Mouse (Mus musculus) MEL (cell line): ENCODE results near the gene Rabgap1l. TPM values are rescaled to one million over a fixed set of nuclear protein-coding genes. Genes with fewer than 3 reads are reported as not detected.

Experiments
- DNase-seq: peaks from one replicate; pipeline ENCODE4 v3.0.0; 2011; ENCODE audit warnings: low read depth, low spot score
- H3K27ac ChIP-seq: 2 replicates; pipeline ENCODE4 v1.5.1; 2012; ENCODE audit warnings: low read depth, mild to moderate bottlenecking, control low read depth, low read length, moderate library complexity; ENCODE audit not compliant: control insufficient read depth
- H3K27me3 ChIP-seq, 2 experiments: fragments of 150-350 bp in 1 of 2; sonication (generic) in 1 of 2; 2 replicates each; pipeline ENCODE4 v1.6.1; 2012; ENCODE audit warnings: low read length in 2 of 2, mild to moderate bottlenecking in 2 of 2, improper control_type of control experiment in 1 of 2, moderate library complexity in 1 of 2; ENCODE audit not compliant: insufficient read depth in 2 of 2, control insufficient read depth in 1 of 2
- H3K36me3 ChIP-seq, 2 experiments: 2 replicates each; pipeline ENCODE4 v1.6.1; 2012 to 2014; ENCODE audit warnings: low read length in 2 of 2, improper control_type of control experiment in 1 of 2, inconsistent platforms in 1 of 2, mild to moderate bottlenecking in 1 of 2; ENCODE audit not compliant: insufficient read depth in 2 of 2, control insufficient read depth in 1 of 2
- H3K4me1 ChIP-seq, 2 experiments: fragments of 150-350 bp in 1 of 2; sonication (generic) in 1 of 2; 2 replicates each; pipeline ENCODE4 v1.6.1; 2012; ENCODE audit warnings: low read length in 2 of 2, improper control_type of control experiment in 1 of 2, mild to moderate bottlenecking in 1 of 2; ENCODE audit not compliant: insufficient read depth in 2 of 2, control insufficient read depth in 1 of 2
- H3K4me3 ChIP-seq, 2 experiments: fragments of 150-350 bp in 1 of 2; sonication (generic) in 1 of 2; 2 replicates each; pipeline ENCODE4 v1.5.1; 2012; ENCODE audit warnings: low read depth in 2 of 2, low read length in 2 of 2, mild to moderate bottlenecking in 2 of 2, moderate library complexity in 2 of 2, control low read depth in 1 of 2, improper control_type of control experiment in 1 of 2; ENCODE audit not compliant: control insufficient read depth in 1 of 2, insufficient read depth in 1 of 2
- H3K79me2 ChIP-seq: 2 replicates; pipeline ENCODE4 v1.6.1; 2012; ENCODE audit warnings: mild to moderate bottlenecking, low read length, moderate library complexity; ENCODE audit not compliant: control insufficient read depth, poor library complexity, insufficient read depth
- H3K9ac ChIP-seq: 2 replicates; pipeline ENCODE4 v1.6.1; 2012; ENCODE audit warnings: low read depth, mild to moderate bottlenecking, control low read depth, low read length, moderate library complexity; ENCODE audit not compliant: control insufficient read depth, poor library complexity, severe bottlenecking
- H3K9me3 ChIP-seq: fragments of 150-350 bp; sonication (generic); replicated peaks from 2 replicates; pipeline ENCODE4 v1.6.1; 2012; ENCODE audit warnings: mild to moderate bottlenecking, low read length, improper control_type of control experiment, moderate library complexity; ENCODE audit not compliant: insufficient read depth
- BHLHE40 ChIP-seq: IDR thresholded peaks from 2 replicates; pipeline ENCODE4 v1.6.1; 2012; ENCODE audit warnings: low read depth, mild to moderate bottlenecking, inconsistent platforms, low read length, improper control_type of control experiment, borderline replicate concordance
- CHD2 ChIP-seq: IDR thresholded peaks from 2 replicates; pipeline ENCODE4 v1.6.1; 2011; ENCODE audit warnings: low read length, improper control_type of control experiment
- E2F4 ChIP-seq: IDR thresholded peaks from 2 replicates; pipeline ENCODE4 v1.6.1; 2011; ENCODE audit warnings: low read depth, low read length, improper control_type of control experiment, borderline replicate concordance
- ELF1 ChIP-seq: IDR thresholded peaks from 2 replicates; pipeline ENCODE4 v1.6.1; 2014; ENCODE audit warnings: low read depth, mild to moderate bottlenecking, inconsistent platforms, low read length, improper control_type of control experiment, moderate library complexity
- GATA1 ChIP-seq: IDR thresholded peaks from 2 replicates; pipeline ENCODE4 v1.6.1; 2011; ENCODE audit warnings: low read depth, low read length, improper control_type of control experiment
- HCFC1 ChIP-seq: IDR thresholded peaks from 2 replicates; pipeline ENCODE4 v1.6.1; 2012; ENCODE audit warnings: low read depth, mild to moderate bottlenecking, inconsistent platforms, low read length, improper control_type of control experiment, moderate library complexity
- JUND ChIP-seq: IDR thresholded peaks from 2 replicates; pipeline ENCODE4 v1.6.1; 2011; ENCODE audit warnings: low read depth, mild to moderate bottlenecking, improper control_type of control experiment, low read length
- KAT2A ChIP-seq: conservative IDR thresholded peaks from 2 replicates; pipeline ENCODE4 v1.6.1; 2012; ENCODE audit warnings: low read depth, low read length, improper control_type of control experiment, inconsistent platforms
- MAFK ChIP-seq: IDR thresholded peaks from 2 replicates; pipeline ENCODE4 v1.6.1; 2011; ENCODE audit warnings: low read depth, mild to moderate bottlenecking, low read length, improper control_type of control experiment, borderline replicate concordance
- MYC ChIP-seq: IDR thresholded peaks from 2 replicates; pipeline ENCODE4 v1.6.1; 2011; ENCODE audit warnings: low read depth, mild to moderate bottlenecking, low read length, improper control_type of control experiment, moderate library complexity
- NRF1 ChIP-seq: IDR thresholded peaks from 2 replicates; pipeline ENCODE4 v1.6.1; 2014; ENCODE audit warnings: low read depth, mild to moderate bottlenecking, inconsistent platforms, low read length, improper control_type of control experiment, moderate library complexity; ENCODE audit not compliant: poor library complexity, insufficient read depth, severe bottlenecking
- POLR2AphosphoS2 ChIP-seq: IDR thresholded peaks from 2 replicates; pipeline ENCODE4 v1.6.1; 2011; ENCODE audit warnings: low read length, improper control_type of control experiment
- RCOR1 ChIP-seq: IDR thresholded peaks from 2 replicates; pipeline ENCODE4 v1.6.1; 2012; ENCODE audit warnings: low read depth, mild to moderate bottlenecking, inconsistent platforms, low read length, improper control_type of control experiment
- TCF12 ChIP-seq: IDR thresholded peaks from 2 replicates; pipeline ENCODE4 v1.6.1; 2014; ENCODE audit warnings: low read depth, mild to moderate bottlenecking, inconsistent platforms, low read length, improper control_type of control experiment, moderate library complexity
- UBTF ChIP-seq: IDR thresholded peaks from 2 replicates; pipeline ENCODE4 v1.6.1; 2012; ENCODE audit warnings: low read depth, mild to moderate bottlenecking, inconsistent platforms, low read length, improper control_type of control experiment, moderate library complexity, borderline replicate concordance; ENCODE audit not compliant: insufficient read depth
- USF1 ChIP-seq: IDR thresholded peaks from 2 replicates; pipeline ENCODE4 v1.6.1; 2014; ENCODE audit warnings: low read depth, mild to moderate bottlenecking, inconsistent platforms, low read length, improper control_type of control experiment, moderate library complexity
- USF2 ChIP-seq, 2 experiments: IDR thresholded peaks; 2 replicates each; pipeline ENCODE4 v1.6.1; 2011 to 2012; ENCODE audit warnings: improper control_type of control experiment in 2 of 2, low read length in 2 of 2, borderline replicate concordance in 1 of 2, inconsistent platforms in 1 of 2, low read depth in 1 of 2, mild to moderate bottlenecking in 1 of 2; ENCODE audit not compliant: insufficient read depth in 1 of 2
- ZMIZ1 ChIP-seq: IDR thresholded peaks from 2 replicates; pipeline ENCODE4 v1.6.1; 2012; ENCODE audit warnings: low read depth, mild to moderate bottlenecking, inconsistent platforms, low read length, improper control_type of control experiment, moderate library complexity
- ZNF384 ChIP-seq: IDR thresholded peaks from 2 replicates; pipeline ENCODE4 v1.6.1; 2012; ENCODE audit warnings: low read depth, mild to moderate bottlenecking, inconsistent platforms, low read length, improper control_type of control experiment
- polyA plus RNA-seq, 2 experiments: library from polyadenylated mRNA; stranded (reverse) in 1 of 2; unstranded in 1 of 2; fragments of >175 nt in 1 of 2; fragments of >200 nt in 1 of 2; gene quantifications; 2 replicates each; pipeline versions ENCODE4 v1.2.1 to v1.2.4; 2012; ENCODE audit warnings: low replicate concordance in 2 of 2, low read depth in 1 of 2; ENCODE audit not compliant: insufficient read length in 2 of 2, insufficient read depth in 1 of 2, missing spikeins in 1 of 2
- total RNA-seq: library from RNA; depleted of rRNA; stranded (reverse); fragments of 300-350 nt; gene quantifications from 2 replicates; pipeline ENCODE4 v1.2.3, GENCODE M21; 2012

Rabgap1l gene
- total and polyA plus RNA-seq, 3 experiments = 24.1 to 26.2 TPM; not detected in 1

DNA sequence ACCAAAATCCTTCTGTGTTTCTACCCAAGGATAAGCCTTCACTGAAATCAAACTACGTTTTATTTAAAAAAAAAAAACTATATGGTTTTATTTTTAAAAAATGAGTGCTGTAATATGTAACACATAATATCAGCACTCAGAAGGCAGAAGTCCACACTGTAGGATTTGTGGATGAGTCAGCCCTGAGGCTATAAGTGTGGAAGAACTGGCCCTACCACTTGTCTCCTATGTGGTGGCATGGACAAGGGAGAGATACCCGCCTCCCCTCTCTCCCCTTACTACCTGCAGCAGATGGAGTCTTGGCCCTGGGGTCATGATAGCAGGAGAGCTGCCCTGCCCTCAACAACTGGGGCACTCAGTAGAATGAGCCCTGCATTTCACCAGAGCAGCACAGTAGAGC lies 42.4 kb downstream of the Rabgap1l start:
- H3K79me2 ChIP-seq = peaks cover 6% of the 10 kb centered on the region
- no peaks in the 10 kb centered on the region for H3K27me3 ChIP-seq
- no peak overlapping the region for H3K4me3 ChIP-seq
- H3K9me3 ChIP-seq = no peaks in the 10 kb centered on the region
- peaks cover under 1 to 3% of the 10 kb centered on the region in 2 experiments; a peak in 2 of 4 replicates for H3K4me1 ChIP-seq
- no peak for TF ChIP-seq CHD2
- TF ChIP-seq, all 39 proteins: peak for 0
- Histone ChIP-seq H3K9ac (no peak overlapping the region), H3K36me3 (peaks cover 0 to 11% of the 10 kb centered on the region in 2 experiments; a peak in 2 of 4 replicates), H3K27ac (no peak overlapping the region)
- no peak for DNase-seq

DNA sequence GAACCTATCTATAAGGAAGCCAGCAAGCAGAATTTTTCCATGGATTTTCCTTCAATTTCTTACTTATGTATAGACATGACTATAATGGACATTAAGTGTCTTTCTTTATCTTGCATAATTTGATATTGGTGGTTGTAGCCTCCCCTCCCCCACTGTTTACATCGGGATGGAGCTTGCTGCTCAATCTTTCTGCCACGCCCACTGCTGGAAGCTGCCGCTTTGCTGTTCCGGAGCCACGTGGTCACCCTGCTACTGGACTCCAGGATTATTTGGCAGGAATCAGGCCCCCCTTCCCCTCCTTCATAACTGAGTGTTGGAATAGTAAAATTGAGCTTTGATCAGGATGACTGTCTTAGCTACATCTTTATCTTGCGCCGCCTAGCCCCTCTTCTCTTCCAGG lies 46.2 kb downstream of the Rabgap1l start:
- DNase-seq = no peak
- peaks cover 0 to 5% of the 10 kb centered on the region in 2 experiments; a peak in 2 of 4 replicates for H3K36me3 ChIP-seq
- peaks cover 6% of the 10 kb centered on the region for H3K79me2 ChIP-seq
- peaks cover 0 to 2% of the 10 kb centered on the region in 2 experiments; a peak in 2 of 4 replicates for H3K4me1 ChIP-seq
- H3K4me3 ChIP-seq = no peak overlapping the region
- no peak for TF ChIP-seq MYC
- TF ChIP-seq KAT2A = no peak
- TF ChIP-seq BHLHE40 = no peak
- TF ChIP-seq JUND = no peak
- no peak for TF ChIP-seq MAFK
- no peak for TF ChIP-seq ZNF384
- no peak for TF ChIP-seq POLR2AphosphoS2
- TF ChIP-seq, all 39 proteins: peak for 0
- no peak overlapping the region for H3K9ac ChIP-seq
- H3K27me3 ChIP-seq = no peaks in the 10 kb centered on the region
- no peaks in the 10 kb centered on the region for H3K9me3 ChIP-seq
- H3K27ac ChIP-seq = no peak overlapping the region

DNA sequence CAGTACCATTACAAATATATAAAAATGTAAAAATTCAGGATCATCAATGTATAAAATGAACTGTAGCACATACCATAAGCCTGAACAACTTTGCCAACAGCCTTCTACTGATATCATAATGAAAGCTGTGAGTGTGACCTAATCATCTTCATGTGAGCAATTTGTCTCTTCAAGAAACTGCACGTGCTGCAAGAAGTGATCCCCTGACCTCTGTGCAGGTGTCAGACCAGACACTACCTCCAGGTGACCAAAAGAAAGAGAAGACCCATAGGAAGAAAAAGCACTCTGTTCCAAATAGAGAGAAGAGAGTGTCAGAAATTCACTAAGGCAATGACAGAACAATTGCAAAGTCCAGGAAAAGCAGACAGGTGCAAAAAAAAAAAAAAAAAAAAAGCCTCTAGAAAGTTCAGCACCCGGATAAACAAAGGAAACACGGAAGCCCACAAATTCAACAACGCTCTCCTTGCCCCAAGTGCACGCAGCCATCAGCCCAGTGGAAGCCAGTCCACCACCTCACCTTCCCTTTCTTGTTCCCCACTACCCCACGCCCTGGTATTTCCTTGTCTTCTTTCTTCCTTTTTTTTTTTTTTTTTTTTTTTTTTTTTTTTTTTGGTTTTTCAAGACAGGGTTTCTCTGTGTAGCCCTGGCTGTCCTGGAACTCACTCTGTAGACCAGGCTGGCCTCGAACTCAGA lies 47.6 kb downstream of the Rabgap1l start:
- peaks cover 0 to 2% of the 10 kb centered on the region in 2 experiments; a peak in 1 of 4 replicates for H3K4me1 ChIP-seq
- H3K9ac ChIP-seq = no peak overlapping the region
- TF ChIP-seq GATA1 (no peak), ELF1 (no peak), E2F4 (no peak), USF1 (no peak), HCFC1 (no peak), UBTF (no peak), TCF12 (no peak), JUND (no peak), RCOR1 (no peak), USF2 (IDR thresholded peaks at IDR 0.05; ENCODE audit: borderline replicate concordance in 1 of 2, insufficient read depth in 1 of 2, low read depth in 1 of 2, low read length in 2 of 2) (no peak), ZMIZ1 (no peak), ZNF384 (no peak), CHD2 (no peak), NRF1 (no peak)
- TF ChIP-seq, all 39 proteins: peak for 0
- Histone ChIP-seq H3K79me2 (peaks cover 4% of the 10 kb centered on the region), H3K4me3 (no peak overlapping the region), H3K27ac (no peak overlapping the region), H3K36me3 (peaks cover 0 to 5% of the 10 kb centered on the region in 2 experiments), H3K9me3 (no peaks in the 10 kb centered on the region), H3K27me3 (no peaks in the 10 kb centered on the region)
- no peak for DNase-seq
